Mouse (Mus musculus): ENCODE data around the gene Dach1. TPM values are rescaled to one million over a fixed set of nuclear protein-coding genes. Genes with fewer than 3 reads are reported as not detected.

Gene Dach1
- polyA plus RNA-seq (2015; fragmentation: Nextera tagmentation; extraction: Ambion mirVana) = 0.18 and 0.27 TPM in 2 replicates

DNA sequence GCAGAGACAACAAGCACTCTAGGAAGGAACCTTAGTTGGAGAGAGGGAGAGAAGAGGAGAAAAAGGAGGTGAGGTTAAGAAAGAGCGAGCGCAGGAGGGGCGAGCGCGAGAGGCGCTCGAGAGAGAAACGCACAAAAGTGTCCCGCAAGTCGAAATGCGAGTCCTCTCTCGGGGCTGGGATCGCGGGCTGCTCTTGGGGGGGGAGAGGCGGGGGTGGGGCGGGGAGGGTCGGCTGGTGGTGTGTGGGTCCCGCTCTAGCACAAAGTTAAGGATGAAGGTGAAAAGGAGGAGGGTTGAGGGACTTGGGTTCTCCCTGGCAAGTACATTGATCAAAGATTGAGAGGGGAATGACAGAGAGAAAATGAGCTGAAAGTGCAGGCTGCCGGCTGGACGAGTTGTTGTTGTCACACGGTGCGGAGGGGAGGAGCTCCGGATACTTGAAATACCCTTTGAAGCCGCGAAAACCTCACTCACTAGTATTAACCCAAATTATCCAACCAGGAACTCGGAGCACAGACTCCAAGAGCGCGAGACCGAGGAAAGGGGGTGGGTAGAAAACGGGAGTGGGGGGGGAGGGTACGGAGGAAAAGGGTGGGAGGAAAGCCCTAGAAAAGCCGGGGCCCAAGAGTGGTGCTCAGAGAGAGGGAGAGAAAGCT is at the start of gene Dach1:
Gene Dach1, minus strand, starts transcription at position 345 of the 656 bp plus-strand sequence.
- Histone ChIP-seq H3K27ac (no peak within 1 kb of the TSS), H3K4me2 (peak within 1 kb of the TSS; percentile 71), H3K36me3 (no peaks in the 10 kb centered on the region), H3K27me3 (peaks cover 44% of the 10 kb centered on the region), H3K9ac (0 out of 2 replicates have a peak within 1 kb of the TSS, but pooled peaks have one; percentile 13), H3K4me1 (replicated peaks) (peaks cover 10% of the 10 kb centered on the region; the same call in 1 of the 2 replicates), H3K9me3 (replicated peaks) (no peaks in the 10 kb centered on the region), H3K4me3 (replicated peaks) (peak within 1 kb of the TSS; percentile 56)
- no peak for DNase-seq
- peak; percentile 53; the same call in 1 of the 2 replicates for ATAC-seq (ENCODE audit: low read depth)
- WGBS (ENCODE audit: insufficient replicate concordance) = 1% methylated on average over 32 of the region's 32 CpGs

GRCm38 (mm10) chr14:98200089-98200488 is 30.5 kb upstream of the Dach1 start:
- WGBS (ENCODE audit: insufficient replicate concordance) = 67% methylated on average over 3 of the region's 3 CpGs
- Histone ChIP-seq H3K4me2 (no peak overlapping the region), H3K4me1 (replicated peaks) (no peaks in the 10 kb centered on the region), H3K9ac (no peak overlapping the region), H3K9me3 (replicated peaks) (no peaks in the 10 kb centered on the region), H3K27ac (no peak overlapping the region), H3K27me3 (no peaks in the 10 kb centered on the region), H3K36me3 (no peaks in the 10 kb centered on the region), H3K4me3 (replicated peaks) (no peak overlapping the region)
- ATAC-seq (ENCODE audit: low read depth) (no peak), DNase-seq (no peak)

DNA sequence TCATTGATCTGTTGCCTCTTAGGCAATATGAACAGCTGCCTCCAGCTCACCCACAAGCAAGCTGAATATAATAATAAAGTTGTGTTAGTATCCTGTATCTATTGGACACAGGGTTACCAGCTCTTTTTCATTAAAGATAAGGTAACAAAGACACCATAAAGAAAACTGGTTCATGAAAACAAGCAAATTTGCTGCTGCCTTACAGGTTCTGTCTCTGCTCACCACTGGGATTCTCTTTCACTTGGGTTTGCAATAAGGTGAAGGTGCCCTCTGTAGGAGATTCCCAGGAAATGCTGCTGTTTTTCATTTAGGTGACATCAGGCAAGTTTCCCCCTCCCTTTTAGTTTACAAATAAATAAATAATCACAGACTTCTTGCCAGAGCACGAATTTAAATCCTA is 12.0 kb upstream of the Dach1 start:
- no peak overlapping the region for H3K27ac ChIP-seq
- DNase-seq (no peak), ATAC-seq (ENCODE audit: low read depth) (no peak)
- WGBS (ENCODE audit: insufficient replicate concordance) = 3% methylated on average over 1 of the region's 1 CpGs
- H3K4me2 ChIP-seq = no peak overlapping the region
- H3K36me3 ChIP-seq = no peaks in the 10 kb centered on the region
- no peak overlapping the region for H3K9ac ChIP-seq
- H3K27me3 ChIP-seq = no peaks in the 10 kb centered on the region
- H3K4me3 ChIP-seq (replicated peaks) = no peak overlapping the region
- no peaks in the 10 kb centered on the region for H3K4me1 ChIP-seq (replicated peaks)
- H3K9me3 ChIP-seq (replicated peaks) = no peaks in the 10 kb centered on the region

GRCm38 (mm10) chr14:98173831-98174230 is 4.3 kb upstream of the Dach1 start:
- Histone ChIP-seq H3K36me3 (no peaks in the 10 kb centered on the region), H3K4me3 (replicated peaks) (no peak overlapping the region), H3K4me2 (no peak overlapping the region), H3K9me3 (replicated peaks) (no peaks in the 10 kb centered on the region), H3K27me3 (peaks cover 27% of the 10 kb centered on the region), H3K4me1 (replicated peaks) (no peaks in the 10 kb centered on the region), H3K9ac (no peak overlapping the region), H3K27ac (no peak overlapping the region)
- 58% methylated on average over 2 of the region's 2 CpGs for WGBS (ENCODE audit: insufficient replicate concordance)
- DNase-seq (no peak), ATAC-seq (ENCODE audit: low read depth) (no peak)

GRCm38 (mm10) chr14:98172394-98172905 is 2.9 kb upstream of the Dach1 start:
- Histone ChIP-seq H3K9me3 (replicated peaks) (no peaks in the 10 kb centered on the region), H3K9ac (no peak overlapping the region), H3K27me3 (peaks cover 41% of the 10 kb centered on the region), H3K36me3 (no peaks in the 10 kb centered on the region), H3K4me2 (no peak overlapping the region), H3K4me3 (replicated peaks) (no peak overlapping the region), H3K27ac (no peak overlapping the region), H3K4me1 (replicated peaks) (peaks cover 10% of the 10 kb centered on the region; the same call in 1 of the 2 replicates)
- WGBS (ENCODE audit: insufficient replicate concordance) = 13% methylated on average over 5 of the region's 5 CpGs
- no peak for ATAC-seq (ENCODE audit: low read depth)
- DNase-seq = no peak

- ATAC-seq (ENCODE audit: low read depth) = no peak
- H3K9me3 ChIP-seq (replicated peaks) = no peaks in the 10 kb centered on the region
- DNase-seq = no peak
- peaks cover 44% of the 10 kb centered on the region for H3K27me3 ChIP-seq
- H3K4me1 ChIP-seq (replicated peaks) = peaks cover 10% of the 10 kb centered on the region; the same call in 1 of the 2 replicates
- no peaks in the 10 kb centered on the region for H3K36me3 ChIP-seq
- no peak overlapping the region for H3K4me2 ChIP-seq
- no peak overlapping the region for H3K9ac ChIP-seq
- 15% methylated on average over 5 of the region's 5 CpGs for WGBS (ENCODE audit: insufficient replicate concordance)
- no peak overlapping the region for H3K27ac ChIP-seq
- H3K4me3 ChIP-seq (replicated peaks) = no peak overlapping the region
These were observed 2.3 kb upstream of the Dach1 start for GRCm38 (mm10) chr14:98171861-98172260.

DNA sequence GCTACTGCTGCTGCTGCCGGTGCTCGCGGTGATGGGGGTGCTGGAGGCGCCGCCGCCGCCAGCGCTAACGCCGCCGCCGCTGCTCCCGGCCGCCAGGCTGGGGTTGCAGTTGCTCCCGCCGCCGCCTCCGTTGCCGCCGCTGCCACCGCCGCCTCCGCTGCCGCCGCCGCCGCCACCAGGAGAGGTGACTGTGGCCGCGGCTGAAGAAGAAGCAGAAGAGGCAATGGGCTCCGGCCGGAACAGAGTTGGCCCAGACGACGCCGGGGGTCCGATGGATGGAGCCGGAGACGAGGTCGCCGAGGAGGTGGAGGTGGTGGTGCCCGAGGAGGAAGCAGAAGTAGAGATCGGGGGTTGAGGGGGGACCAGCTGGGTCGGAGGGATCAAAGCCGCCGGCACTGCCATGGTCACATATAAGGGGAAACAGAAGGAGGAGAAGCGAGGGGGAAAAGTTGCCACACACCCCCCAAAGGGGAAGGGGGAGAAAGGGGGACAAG is 610 bp downstream of the Dach1 start:
- Histone ChIP-seq H3K9me3 (replicated peaks) (no peaks in the 10 kb centered on the region), H3K4me1 (replicated peaks) (peaks cover 10% of the 10 kb centered on the region; the same call in 1 of the 2 replicates), H3K27me3 (peaks cover 44% of the 10 kb centered on the region), H3K4me3 (replicated peaks) (peak overlapping the region; percentile 56), H3K9ac (0 out of 2 replicates have a peak overlapping the region, but pooled peaks have one; percentile 13), H3K27ac (no peak overlapping the region), H3K36me3 (no peaks in the 10 kb centered on the region), H3K4me2 (peak overlapping the region; percentile 71)
- under 1% methylated on average over 45 of the region's 45 CpGs for WGBS (ENCODE audit: insufficient replicate concordance)
- no peak for DNase-seq
- ATAC-seq (ENCODE audit: low read depth) = no peak

DNA sequence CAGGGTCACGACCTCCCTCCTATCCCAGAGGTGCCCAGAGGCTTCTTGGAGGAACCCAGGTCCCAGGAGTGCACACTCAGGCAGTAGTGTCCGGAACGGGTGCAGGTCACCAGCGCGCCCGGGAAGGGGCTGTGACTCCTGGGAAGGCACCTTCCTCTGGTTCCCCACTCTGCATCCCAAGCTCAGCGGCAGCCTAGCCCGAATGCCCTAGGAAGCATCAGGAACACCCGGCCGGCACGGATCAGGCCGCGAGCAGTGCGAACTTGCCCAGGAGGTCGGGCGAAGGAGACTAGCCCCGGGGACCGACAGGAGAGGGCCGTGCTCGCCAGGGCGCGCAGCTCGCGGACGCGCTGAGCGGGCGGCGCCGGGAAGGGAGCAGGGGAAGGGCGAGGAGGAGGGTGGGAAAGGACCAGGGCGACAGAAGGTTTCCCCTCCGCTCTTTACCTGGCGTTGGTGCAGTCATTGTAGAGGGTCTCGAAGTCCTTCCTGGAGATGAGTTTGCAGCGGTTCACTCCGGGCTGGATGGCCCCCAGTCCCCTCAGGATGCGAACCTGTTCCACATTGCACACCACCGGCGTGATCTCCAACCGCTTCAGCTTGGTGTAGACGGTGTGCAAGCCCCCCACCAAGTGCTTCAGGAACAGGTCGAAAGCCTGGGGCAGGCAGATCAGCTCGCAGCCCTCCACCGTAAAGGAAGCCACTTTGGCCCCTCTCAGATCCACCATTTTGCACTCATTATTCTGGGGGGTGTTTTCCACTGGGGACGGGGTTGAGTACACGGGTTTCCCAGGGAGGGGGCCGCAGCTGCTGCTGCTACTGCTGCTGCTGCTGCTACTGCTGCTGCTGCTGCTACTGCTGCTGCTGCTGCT is 1.3 kb downstream of the Dach1 start:
- Histone ChIP-seq H3K4me3 (replicated peaks) (peak overlapping the region; percentile 56), H3K36me3 (no peaks in the 10 kb centered on the region), H3K9me3 (replicated peaks) (no peaks in the 10 kb centered on the region), H3K27ac (no peak overlapping the region), H3K4me2 (peak overlapping the region; percentile 71), H3K9ac (0 out of 2 replicates have a peak overlapping the region, but pooled peaks have one; percentile 13), H3K27me3 (peaks cover 44% of the 10 kb centered on the region), H3K4me1 (replicated peaks) (peaks cover 10% of the 10 kb centered on the region; the same call in 1 of the 2 replicates)
- DNase-seq (no peak), ATAC-seq (ENCODE audit: low read depth) (peak; percentile 53)
- WGBS (ENCODE audit: insufficient replicate concordance) = under 1% methylated on average over 43 of the region's 48 CpGs

GRCm38 (mm10) chr14:98167186-98168038 is 2.2 kb downstream of the Dach1 start:
- WGBS (ENCODE audit: insufficient replicate concordance) = 1% methylated on average over 33 of the region's 33 CpGs
- no peaks in the 10 kb centered on the region for H3K36me3 ChIP-seq
- H3K9me3 ChIP-seq (replicated peaks) = no peaks in the 10 kb centered on the region
- H3K4me3 ChIP-seq (replicated peaks) = peak overlapping the region; percentile 56
- H3K9ac ChIP-seq = no peak overlapping the region
- DNase-seq = no peak
- H3K27me3 ChIP-seq = peaks cover 41% of the 10 kb centered on the region
- peak; percentile 49; the same call in 1 of the 2 replicates for ATAC-seq (ENCODE audit: low read depth)
- peak overlapping the region; percentile 71 for H3K4me2 ChIP-seq
- H3K27ac ChIP-seq = no peak overlapping the region
- H3K4me1 ChIP-seq (replicated peaks) = peaks cover 10% of the 10 kb centered on the region; the same call in 1 of the 2 replicates

GRCm38 (mm10) chr14:98166318-98166976 is 3.1 kb downstream of the Dach1 start:
- H3K9me3 ChIP-seq (replicated peaks) = no peaks in the 10 kb centered on the region
- no peaks in the 10 kb centered on the region for H3K36me3 ChIP-seq
- ATAC-seq (ENCODE audit: low read depth) (no peak), DNase-seq (no peak)
- 62% methylated on average over 10 of the region's 10 CpGs for WGBS (ENCODE audit: insufficient replicate concordance)
- H3K27ac ChIP-seq = no peak overlapping the region
- peaks cover 37% of the 10 kb centered on the region for H3K27me3 ChIP-seq
- H3K9ac ChIP-seq = no peak overlapping the region
- H3K4me3 ChIP-seq (replicated peaks) = no peak overlapping the region
- H3K4me2 ChIP-seq = no peak overlapping the region
- H3K4me1 ChIP-seq (replicated peaks) = peaks cover 10% of the 10 kb centered on the region; the same call in 1 of the 2 replicates

Data from liver, embryonic 13.5 days (tissue).